Mouse (Mus musculus) hindbrain, embryonic 12.5 days (tissue): ENCODE results near the gene Slc37a3. TPM values are rescaled to one million over a fixed set of nuclear protein-coding genes. Genes with fewer than 3 reads are reported as not detected.
"Not testable (repeated sequence)": the region's sequence is repeated elsewhere in the genome, so short reads cannot be mapped to it uniquely, and the experiment has no call there.

Experiments
- ATAC-seq: fragments of 200-750 bp; cut with Nextera tagmentation; 2 replicates; pipeline ENCODE4 v1.8.0; 2017; ENCODE audit warnings: moderate TSS enrichment; ENCODE audit not compliant: low FRiP score
- H3K27ac ChIP-seq: fragments of 300-500 bp; sonication (generic); 2 replicates; pipeline ENCODE4 v1.5.1; 2016; ENCODE audit warnings: mild to moderate bottlenecking
- H3K27me3 ChIP-seq: fragments of 300-500 bp; sonication (generic); 2 replicates; pipeline ENCODE4 v1.6.1; 2016; ENCODE audit warnings: mild to moderate bottlenecking
- H3K36me3 ChIP-seq: fragments of 300-500 bp; sonication (generic); 2 replicates; pipeline ENCODE4 v1.6.1; 2016; ENCODE audit warnings: mild to moderate bottlenecking
- H3K4me1 ChIP-seq: fragments of 300-500 bp; sonication (generic); 2 replicates; pipeline ENCODE4 v1.6.1; 2016
- H3K4me2 ChIP-seq: fragments of 300-500 bp; sonication (generic); replicated peaks from 2 replicates; pipeline ENCODE4 v1.6.1; 2016; ENCODE audit warnings: mild to moderate bottlenecking
- H3K4me3 ChIP-seq: fragments of 300-500 bp; sonication (generic); 2 replicates; pipeline ENCODE4 v1.5.1; 2016; ENCODE audit warnings: mild to moderate bottlenecking
- H3K9ac ChIP-seq: fragments of 300-500 bp; sonication (generic); 2 replicates; pipeline ENCODE4 v1.6.1; 2016; ENCODE audit warnings: mild to moderate bottlenecking, moderate library complexity
- H3K9me3 ChIP-seq: fragments of 300-500 bp; sonication (generic); replicated peaks from 2 replicates; pipeline ENCODE4 v1.6.1; 2016; ENCODE audit warnings: mild to moderate bottlenecking
- WGBS: fragments of 180-500 bp; shearing (Covaris S2); methylation state at CpG from one replicate; pipeline ENCODE4 v1.1.7; 2016; 5-methylcytosine and 5-hydroxymethylcytosine counted together
- polyA plus RNA-seq: library from polyadenylated mRNA; unstranded; fragments of >200 nt; fragmentation: Nextera tagmentation; extraction: Ambion mirVana; gene quantifications from 2 replicates; pipeline ENCODE4 v1.2.1, GENCODE M21; 2016

Slc37a3 gene
- polyA plus RNA-seq, 1 experiment from 2014 or later = 59.0 TPM

DNA sequence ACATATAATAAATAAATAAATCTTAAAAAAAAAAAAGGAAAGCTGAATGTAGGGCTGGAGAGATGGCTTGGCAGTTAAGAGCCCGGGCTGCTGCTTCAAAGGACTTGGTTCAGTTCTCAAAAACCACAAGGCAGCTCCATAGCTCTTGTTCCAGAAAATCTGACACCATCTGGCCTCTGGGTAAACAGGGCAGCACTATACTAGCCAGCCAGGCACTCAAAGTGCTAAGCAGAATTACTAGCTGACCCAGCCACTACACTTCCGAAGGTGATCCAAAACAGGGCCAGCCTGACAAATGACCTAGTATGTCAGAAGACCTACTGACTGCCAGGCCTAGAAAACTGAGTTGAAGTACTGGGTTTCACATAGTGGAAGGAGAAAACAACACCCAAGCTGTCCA lies 25.7 kb upstream of the Slc37a3 start:
- Histone ChIP-seq H3K27ac (no peak overlapping the region), H3K9ac (no peak overlapping the region), H3K36me3 (peaks cover 80% of the 10 kb centered on the region), H3K4me1 (no peaks in the 10 kb centered on the region), H3K4me2 (no peak overlapping the region), H3K9me3 (no peaks in the 10 kb centered on the region), H3K4me3 (no peak overlapping the region), H3K27me3 (no peaks in the 10 kb centered on the region)
- ATAC-seq = no peak
- 92% methylated on average over 2 of the region's 2 CpGs for WGBS

- 71% methylated on average over 7 of the region's 7 CpGs for WGBS
- H3K36me3 ChIP-seq = peaks cover 73% of the 10 kb centered on the region
Observed at GRCm38 (mm10) chr6:39400343-39400742, 22.9 kb upstream of the Slc37a3 start.

GRCm38 (mm10) chr6:39398342-39398741 lies 20.9 kb upstream of the Slc37a3 start:
- Histone ChIP-seq H3K9me3 (no peaks in the 10 kb centered on the region), H3K27ac (no peak overlapping the region), H3K27me3 (no peaks in the 10 kb centered on the region), H3K4me3 (no peak overlapping the region), H3K4me2 (no peak overlapping the region), H3K4me1 (no peaks in the 10 kb centered on the region), H3K36me3 (peaks cover 56% of the 10 kb centered on the region), H3K9ac (no peak overlapping the region)
- 90% methylated on average over 9 of the region's 9 CpGs for WGBS
- ATAC-seq = no peak

More at GRCm38 (mm10) chr6:39400343-39400742, 22.9 kb upstream of the Slc37a3 start:
- Histone ChIP-seq H3K27me3 (no peaks in the 10 kb centered on the region), H3K27ac (no peak overlapping the region), H3K9ac (no peak overlapping the region), H3K4me3 (no peak overlapping the region), H3K4me1 (no peaks in the 10 kb centered on the region), H3K4me2 (no peak overlapping the region), H3K9me3 (no peaks in the 10 kb centered on the region)
- ATAC-seq = no peak

- Histone ChIP-seq H3K9ac (no peak overlapping the region), H3K27me3 (no peaks in the 10 kb centered on the region), H3K4me2 (no peak overlapping the region), H3K4me1 (no peaks in the 10 kb centered on the region), H3K9me3 (no peaks in the 10 kb centered on the region), H3K4me3 (no peak overlapping the region), H3K36me3 (peaks cover 51% of the 10 kb centered on the region), H3K27ac (no peak overlapping the region)
- no peak for ATAC-seq
- 94% methylated on average over 6 of the region's 6 CpGs for WGBS
Observed at GRCm38 (mm10) chr6:39397046-39397445, 19.6 kb upstream of the Slc37a3 start.

GRCm38 (mm10) chr6:39395916-39396315 lies 18.4 kb upstream of the Slc37a3 start:
- no peak overlapping the region for H3K4me2 ChIP-seq
- H3K4me1 ChIP-seq = no peaks in the 10 kb centered on the region
- no peak overlapping the region for H3K4me3 ChIP-seq
- peak overlapping the region; percentile 40; the same call in 1 of the 2 replicates for H3K27ac ChIP-seq
- H3K9ac ChIP-seq = no peak overlapping the region
- H3K9me3 ChIP-seq = no peaks in the 10 kb centered on the region
- WGBS = 83% methylated on average over 4 of the region's 4 CpGs
- ATAC-seq = no peak
- H3K27me3 ChIP-seq = no peaks in the 10 kb centered on the region
- peaks cover 43% of the 10 kb centered on the region for H3K36me3 ChIP-seq

- peaks cover 46% of the 10 kb centered on the region for H3K36me3 ChIP-seq
- no peak for ATAC-seq
- H3K4me1 ChIP-seq = no peaks in the 10 kb centered on the region
- no peaks in the 10 kb centered on the region for H3K9me3 ChIP-seq
- H3K27me3 ChIP-seq = no peaks in the 10 kb centered on the region
- H3K4me3 ChIP-seq = no peak overlapping the region
- H3K9ac ChIP-seq = no peak overlapping the region
- no peak overlapping the region for H3K4me2 ChIP-seq
- peak overlapping the region; percentile 40 for H3K27ac ChIP-seq
- 76% methylated on average over 4 of the region's 4 CpGs for WGBS
Observed at GRCm38 (mm10) chr6:39395471-39395870, 18.0 kb upstream of the Slc37a3 start.

- no peak overlapping the region for H3K4me2 ChIP-seq
- H3K4me1 ChIP-seq = no peaks in the 10 kb centered on the region
- no peaks in the 10 kb centered on the region for H3K9me3 ChIP-seq
- no peak overlapping the region for H3K27ac ChIP-seq
- no peak overlapping the region for H3K9ac ChIP-seq
- no peak overlapping the region for H3K4me3 ChIP-seq
- H3K27me3 ChIP-seq = no peaks in the 10 kb centered on the region
- H3K36me3 ChIP-seq = 0 out of 2 replicates have a peak, but pooled peaks cover 10% of the 10 kb centered on the region
- WGBS = 94% methylated on average over 2 of the region's 2 CpGs
- ATAC-seq = no peak
Observed at GRCm38 (mm10) chr6:39389988-39390387, 12.5 kb upstream of the Slc37a3 start.

DNA sequence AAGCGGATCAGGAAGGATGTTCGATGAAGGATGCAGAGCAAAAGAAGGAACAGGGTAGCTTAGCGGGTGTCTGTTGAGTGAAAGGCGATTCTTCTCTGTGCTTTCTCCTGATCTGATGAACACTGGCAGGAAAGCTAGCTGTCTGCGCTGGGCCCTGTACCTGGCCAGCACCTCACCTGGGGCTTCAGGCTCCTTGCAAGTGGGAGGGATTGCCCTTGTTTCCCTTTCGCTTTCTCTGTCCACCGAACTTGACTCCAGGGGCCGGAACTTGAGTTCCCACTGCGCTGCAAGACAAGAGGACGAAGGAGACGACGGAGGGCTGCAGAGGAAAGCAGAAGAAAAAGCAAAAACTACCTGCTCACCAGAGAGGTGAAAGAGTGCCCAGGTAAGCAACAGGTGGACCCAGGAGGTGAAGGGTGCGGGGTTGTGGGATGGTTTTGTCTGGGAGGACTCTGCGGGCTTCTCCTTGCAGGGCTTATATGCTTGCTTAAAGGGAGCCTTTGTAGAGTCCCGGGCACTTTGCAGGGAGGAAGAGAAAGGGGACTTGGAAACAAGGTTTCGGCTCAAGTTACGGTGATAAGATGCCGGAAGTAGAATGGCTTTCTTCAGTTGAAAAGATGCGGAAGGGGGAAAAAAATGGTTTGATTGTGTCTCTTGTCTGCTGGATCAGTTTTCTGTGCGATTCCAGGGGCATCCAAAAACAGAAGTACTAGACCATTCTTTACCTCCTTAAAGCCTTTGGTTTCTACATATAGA lies 3.8 kb upstream of the Slc37a3 start, which contains the start of gene Rab19:
TSS of gene Rab19 (plus strand) at position 51 of the 756 bp plus-strand sequence.
- no peak within 1 kb of the TSS for H3K9ac ChIP-seq
- peaks cover 11% of the 10 kb centered on the region for H3K27me3 ChIP-seq

GRCm38 (mm10) chr6:39380276-39380675 lies 2.8 kb upstream of the Slc37a3 start:
- no peaks in the 10 kb centered on the region for H3K36me3 ChIP-seq
- H3K4me2 ChIP-seq = no peak overlapping the region
- WGBS = 93% methylated on average over 3 of the region's 3 CpGs
- no peak overlapping the region for H3K27ac ChIP-seq
- H3K9me3 ChIP-seq = no peaks in the 10 kb centered on the region
- peaks cover 19% of the 10 kb centered on the region for H3K4me1 ChIP-seq
- H3K9ac ChIP-seq = no peak overlapping the region
- peaks cover 11% of the 10 kb centered on the region for H3K27me3 ChIP-seq
- ATAC-seq = no peak
- no peak overlapping the region for H3K4me3 ChIP-seq

More for the DNA sequence above, 3.8 kb upstream of the Slc37a3 start, which contains the start of gene Rab19:
- Histone ChIP-seq H3K4me1 (peaks cover 11% of the 10 kb centered on the region), H3K36me3 (no peaks in the 10 kb centered on the region), H3K27ac (no peak within 1 kb of the TSS), H3K4me2 (peak within 1 kb of the TSS; percentile 44), H3K4me3 (peak within 1 kb of the TSS; percentile 20), H3K9me3 (no peaks in the 10 kb centered on the region)
- 9% methylated on average over 20 of the region's 20 CpGs for WGBS
- ATAC-seq = no peak

DNA sequence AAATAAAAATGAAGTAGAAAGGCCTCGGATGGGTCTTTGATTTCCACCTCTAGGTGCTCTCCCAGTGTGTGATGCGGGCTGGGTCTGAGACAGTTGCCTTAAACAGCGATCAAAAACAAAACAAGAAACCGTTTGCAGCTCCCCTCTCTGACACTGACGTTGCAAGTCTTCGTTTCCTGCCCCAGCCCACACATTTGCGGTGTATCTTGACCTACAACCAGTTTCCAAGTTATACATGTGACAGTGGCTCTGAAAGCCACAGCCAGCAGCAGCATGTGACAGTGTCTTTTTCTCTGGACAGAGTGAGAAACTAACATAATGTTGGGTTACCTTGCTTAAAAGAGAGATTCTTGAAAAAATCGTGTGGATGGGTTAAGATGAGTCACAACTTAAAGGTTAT lies 2.3 kb upstream of the Slc37a3 start:
- 80% methylated on average over 8 of the region's 8 CpGs for WGBS
- Histone ChIP-seq H3K27me3 (peaks cover 11% of the 10 kb centered on the region), H3K27ac (no peak overlapping the region), H3K4me2 (no peak overlapping the region), H3K4me1 (peaks cover 19% of the 10 kb centered on the region), H3K9me3 (no peaks in the 10 kb centered on the region), H3K4me3 (no peak overlapping the region), H3K36me3 (no peaks in the 10 kb centered on the region), H3K9ac (no peak overlapping the region)
- no peak for ATAC-seq

GRCm38 (mm10) chr6:39379224-39379623 lies 1.7 kb upstream of the Slc37a3 start:
- 0 out of 2 replicates have a peak, but pooled peaks cover 1% of the 10 kb centered on the region for H3K9me3 ChIP-seq
- WGBS = 61% methylated on average over 4 of the region's 4 CpGs
- ATAC-seq = no peak
- H3K4me1 ChIP-seq = peaks cover 19% of the 10 kb centered on the region
- no peak overlapping the region for H3K27ac ChIP-seq
- peaks cover 11% of the 10 kb centered on the region for H3K27me3 ChIP-seq
- no peak overlapping the region for H3K4me2 ChIP-seq
- no peak overlapping the region for H3K4me3 ChIP-seq
- peaks cover 2% of the 10 kb centered on the region for H3K36me3 ChIP-seq
- H3K9ac ChIP-seq = no peak overlapping the region

GRCm38 (mm10) chr6:39378161-39378835 lies 823 bp upstream of the Slc37a3 start:
- not testable (repeated sequence) for H3K9ac ChIP-seq, H3K4me2 ChIP-seq, H3K9me3 ChIP-seq, H3K27ac ChIP-seq, H3K36me3 ChIP-seq, H3K4me3 ChIP-seq
- Histone ChIP-seq H3K27me3 (peaks cover 11% of the 10 kb centered on the region), H3K4me1 (peaks cover 19% of the 10 kb centered on the region)
- WGBS = 84% methylated on average over 13 of the region's 13 CpGs
- ATAC-seq = 0 out of 2 replicates have a peak, but pooled peaks have one; percentile 1
